Mouse (Mus musculus): ENCODE results near the gene Atraid.

Gene Atraid

DNA sequence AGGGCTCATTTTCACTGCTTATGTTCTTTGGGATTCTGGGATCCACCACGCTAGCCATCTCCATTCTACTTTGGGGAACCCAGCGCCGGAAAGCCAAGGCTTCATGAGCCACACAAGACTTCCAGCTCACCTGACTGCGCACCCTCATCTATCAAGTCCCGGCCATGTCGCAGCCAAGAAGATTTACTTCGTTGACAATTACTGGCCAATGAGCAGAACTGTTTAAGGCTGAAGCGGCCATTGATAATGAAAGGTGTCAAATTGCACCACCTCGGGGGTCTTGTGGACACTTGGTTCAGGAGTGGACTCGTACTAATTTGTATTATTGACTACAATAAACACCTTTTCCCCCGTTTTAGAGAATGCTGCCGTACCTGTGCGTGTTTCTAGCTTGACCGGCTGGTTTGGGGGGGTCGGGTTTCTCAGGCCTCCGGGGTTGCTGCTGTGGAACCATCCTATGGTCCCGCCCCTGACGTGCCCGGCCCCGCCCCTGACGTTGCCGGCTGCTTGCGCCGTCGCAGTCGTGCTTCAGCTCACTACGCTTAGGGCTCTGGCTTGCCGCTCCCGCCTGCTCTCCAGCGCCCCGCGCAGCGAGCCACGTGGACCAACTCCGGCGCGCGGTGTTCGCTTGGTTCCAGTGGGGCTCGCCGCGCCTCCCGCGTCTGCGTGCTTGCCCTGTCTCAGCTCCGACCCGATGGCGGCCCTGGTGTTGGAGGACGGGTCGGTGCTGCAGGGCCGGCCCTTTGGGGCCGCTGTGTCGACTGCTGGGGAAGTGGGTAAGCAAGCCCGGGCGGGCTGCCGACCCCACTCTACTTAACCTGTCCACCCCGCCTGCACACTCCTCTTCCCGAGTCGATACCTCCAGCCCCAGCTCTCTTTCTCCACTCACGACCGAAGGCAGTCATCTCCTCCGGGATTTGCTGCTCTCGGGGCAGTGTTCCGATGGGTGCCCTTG, 6.4 kb downstream of the Atraid start, which contains the start of gene Cad:
Cad (plus strand) TSS at position 520 of the 955 bp plus-strand sequence.
- DNase-seq (ENCODE audit: low read depth, low spot score) = peak; percentile 91

DNA sequence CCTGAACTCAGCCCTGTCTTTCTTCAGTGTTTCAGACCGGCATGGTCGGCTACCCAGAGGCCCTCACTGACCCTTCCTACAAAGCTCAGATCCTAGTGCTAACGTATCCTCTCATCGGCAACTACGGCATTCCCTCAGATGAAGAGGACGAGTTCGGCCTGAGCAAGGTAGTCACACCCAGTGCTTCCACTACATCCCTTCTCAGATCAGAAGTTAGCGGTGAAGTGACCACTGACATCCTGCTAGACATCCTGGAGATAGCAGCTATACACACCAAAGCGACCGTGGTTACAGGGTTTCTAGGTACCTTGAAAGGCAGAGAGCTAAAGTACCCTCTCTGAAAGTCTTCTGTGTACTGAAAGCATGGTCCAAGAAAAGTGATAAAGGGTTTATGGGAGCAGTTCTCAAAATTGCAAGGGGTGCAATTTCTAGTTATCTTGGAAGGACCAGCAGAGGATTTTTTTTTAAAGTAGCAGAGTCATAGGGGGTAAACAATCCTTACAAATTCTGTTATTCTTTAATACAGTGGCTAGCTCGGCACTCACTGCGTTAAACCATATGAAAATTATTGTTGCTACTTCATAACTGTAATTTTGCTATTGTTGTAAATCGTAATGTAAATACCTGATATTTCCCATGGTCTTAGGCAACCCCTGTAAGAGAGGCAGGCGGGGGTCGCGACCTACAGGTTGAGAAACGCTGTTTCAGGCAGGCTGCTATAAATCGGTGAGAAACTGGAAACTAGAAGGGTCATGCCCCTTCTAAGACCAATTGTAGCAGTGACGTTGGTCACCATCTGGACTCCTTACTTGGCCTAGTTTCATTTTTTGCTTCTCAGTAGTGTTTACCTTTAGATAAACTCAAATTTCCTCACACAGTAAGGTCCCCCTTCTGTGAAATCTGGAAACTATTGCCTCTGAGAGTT, 7.4 kb downstream of the Atraid start:
- no peak for DNase-seq (ENCODE audit: low read depth, low spot score)

DNA sequence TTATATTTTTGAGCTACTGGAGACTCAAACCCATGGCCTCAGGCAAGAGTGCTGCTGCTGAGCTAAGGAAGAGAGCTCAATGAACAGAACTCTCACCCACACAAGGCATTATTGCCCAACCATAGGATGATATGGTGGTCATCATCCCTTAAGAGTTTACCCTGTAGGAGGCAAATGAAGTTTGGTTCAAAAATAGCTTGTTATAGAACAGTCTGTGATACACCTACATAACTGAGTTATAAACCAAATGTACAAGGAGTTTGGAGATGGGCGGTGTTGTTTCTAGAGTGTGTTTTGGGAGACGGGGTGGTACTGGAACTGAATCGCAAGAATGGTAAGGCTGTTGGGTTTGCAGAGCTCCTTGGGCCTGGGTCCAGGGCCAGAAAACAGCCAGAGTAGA, 21.7 kb downstream of the Atraid start:
- no peak for DNase-seq (ENCODE audit: low read depth, low spot score)

DNA sequence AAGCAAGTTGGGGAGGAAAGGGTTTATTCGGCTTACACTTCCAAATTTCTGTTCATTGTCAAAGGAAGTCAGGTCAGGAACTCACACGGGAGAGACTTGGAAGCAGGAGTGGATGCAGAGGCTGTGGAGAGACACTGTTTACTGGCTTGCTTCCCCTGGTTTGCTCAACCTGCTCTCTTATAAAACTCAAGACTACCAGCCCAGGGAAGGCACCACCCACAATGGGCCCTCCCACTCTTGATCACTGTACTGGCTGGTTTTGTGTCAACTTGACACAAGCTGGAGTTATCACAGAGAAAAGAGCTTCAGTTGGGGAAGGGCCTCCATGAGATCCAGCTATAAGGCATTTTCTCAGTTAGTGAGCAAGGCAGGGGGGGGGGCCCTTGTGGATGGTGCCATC, 22.9 kb downstream of the Atraid start:
- no peak for DNase-seq (ENCODE audit: low read depth, low spot score)

DNA sequence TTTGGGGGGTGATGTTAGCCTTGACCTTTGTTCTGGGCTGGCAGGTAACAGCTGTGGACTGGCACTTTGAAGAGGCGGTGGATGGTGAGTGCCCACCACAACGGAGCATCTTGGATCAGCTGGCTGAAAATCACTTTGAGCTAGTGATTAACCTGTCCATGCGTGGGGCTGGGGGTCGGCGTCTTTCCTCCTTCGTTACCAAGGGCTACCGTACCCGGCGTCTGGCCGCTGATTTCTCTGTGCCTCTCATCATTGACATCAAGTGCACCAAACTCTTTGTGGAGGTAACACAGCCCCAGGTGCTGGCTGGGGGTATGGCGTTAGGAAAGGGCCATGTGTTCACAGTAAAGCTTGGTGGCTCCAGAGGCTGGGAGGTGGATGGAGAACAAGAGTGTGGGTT, 23.7 kb downstream of the Atraid start:
- no peak for DNase-seq (ENCODE audit: low read depth, low spot score)

DNA sequence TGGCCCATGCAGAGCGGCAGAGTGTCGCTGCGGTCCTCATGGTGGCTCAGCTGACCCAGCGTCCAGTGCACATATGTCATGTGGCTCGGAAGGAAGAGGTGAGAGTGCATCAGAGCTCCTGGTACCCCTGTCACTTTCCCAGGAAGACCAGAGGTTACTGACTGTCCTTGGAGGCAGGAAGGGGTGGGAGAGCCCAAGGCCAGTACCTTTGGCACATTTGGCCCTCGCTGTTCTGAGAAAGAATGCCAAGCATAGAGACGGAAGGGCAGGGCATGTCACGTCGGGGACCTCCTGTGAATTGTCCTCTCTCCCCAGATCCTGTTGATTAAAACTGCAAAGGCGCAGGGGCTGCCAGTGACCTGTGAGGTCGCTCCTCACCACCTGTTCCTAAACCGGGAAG, 25.1 kb downstream of the Atraid start:
- no peak for DNase-seq (ENCODE audit: low read depth, low spot score)

DNA sequence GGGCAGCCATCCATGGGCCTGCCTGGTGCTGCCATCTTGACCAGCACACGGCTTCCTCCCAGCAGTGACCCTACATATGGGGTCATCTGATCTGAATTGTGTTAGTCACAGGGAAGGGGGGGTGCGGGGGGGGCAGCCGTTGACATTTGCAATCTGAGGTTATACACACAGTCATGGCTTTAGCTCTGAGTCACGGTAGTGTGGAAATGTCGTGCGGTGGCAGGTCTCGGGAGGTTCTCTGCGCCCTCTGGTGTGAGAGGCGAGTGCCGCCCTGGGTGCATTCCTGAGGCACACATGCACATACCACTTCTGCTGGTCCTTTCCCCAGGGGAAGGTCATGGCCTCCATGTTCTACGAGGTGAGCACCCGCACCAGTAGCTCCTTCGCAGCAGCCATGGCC, 28.2 kb downstream of the Atraid start:
- no peak for DNase-seq (ENCODE audit: low read depth, low spot score)

DNA sequence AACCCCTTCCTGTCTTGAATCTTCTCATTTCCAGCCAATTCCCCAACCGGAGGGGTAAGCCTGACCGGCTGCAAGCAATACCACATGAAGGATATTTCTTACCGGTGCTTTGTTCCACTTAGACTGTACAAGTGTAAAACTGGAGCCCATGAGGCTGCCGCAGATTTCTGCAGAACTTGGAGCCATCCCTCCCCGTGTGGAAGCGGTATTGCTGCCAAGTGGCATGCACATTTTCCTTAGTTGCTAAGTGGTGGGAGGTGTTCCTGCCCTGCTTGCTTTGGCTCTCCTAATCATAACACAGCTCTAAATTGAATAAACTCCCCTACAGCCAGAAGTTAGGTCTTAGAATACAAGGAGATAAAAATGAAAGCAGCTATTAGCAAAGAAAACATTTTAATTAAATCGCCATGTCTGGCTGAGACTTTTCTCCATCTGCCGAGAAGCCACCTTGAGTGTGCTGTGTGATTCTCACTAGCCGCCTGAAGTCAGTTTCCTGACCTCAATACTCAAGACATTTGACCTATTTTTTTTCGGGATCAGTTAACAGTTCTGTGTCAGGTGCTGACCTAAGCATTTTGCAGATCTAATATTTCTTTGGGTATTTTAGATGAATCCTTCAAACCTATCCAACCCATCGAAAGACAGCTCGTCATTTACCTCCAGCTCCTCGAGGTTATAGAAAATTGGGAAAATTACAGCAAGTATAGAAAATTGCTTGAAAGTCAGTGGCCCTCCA, 32.1 kb downstream of the Atraid start:
- DNase-seq (ENCODE audit: low read depth, low spot score) = no peak

DNA sequence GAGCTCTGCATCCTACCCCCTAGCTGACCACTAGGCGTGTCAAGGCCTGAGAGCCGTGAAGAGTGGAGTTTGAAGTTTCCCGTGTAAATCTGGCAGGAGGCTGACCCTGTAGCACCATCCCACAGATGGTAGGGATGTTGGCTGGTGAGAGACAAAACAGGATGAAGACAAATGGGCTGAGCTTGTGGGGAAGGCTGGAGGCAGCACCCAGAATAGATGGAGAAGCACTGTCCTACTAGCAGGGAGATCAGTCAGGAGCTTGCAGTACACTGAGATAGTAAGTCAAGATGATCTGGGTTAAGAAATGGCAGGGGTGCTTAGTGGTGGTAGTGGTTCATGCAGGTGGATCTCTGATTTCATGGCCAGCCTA, 32.7 kb downstream of the Atraid start:
- no peak for DNase-seq (ENCODE audit: low read depth, low spot score)

DNA sequence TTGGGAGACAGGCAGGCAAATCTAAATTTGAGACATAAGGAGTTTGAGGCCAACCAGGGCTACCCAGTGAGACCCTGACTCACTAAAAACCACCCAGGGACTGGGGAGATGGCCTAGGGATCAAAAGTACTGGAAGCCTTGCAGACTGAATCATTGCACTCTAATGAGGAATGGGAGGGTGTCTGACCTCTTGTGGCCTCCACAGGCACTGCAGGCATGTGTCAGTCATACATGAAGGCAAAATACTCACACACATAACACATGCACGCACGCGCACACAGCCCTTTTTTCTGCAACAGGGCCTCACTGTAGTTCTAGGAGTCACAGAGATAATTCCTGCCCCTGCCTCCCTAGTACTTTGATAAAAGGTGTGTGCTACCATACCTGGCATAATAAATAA, 33.3 kb downstream of the Atraid start:
- DNase-seq (ENCODE audit: low read depth, low spot score) = peak; percentile 51

DNA sequence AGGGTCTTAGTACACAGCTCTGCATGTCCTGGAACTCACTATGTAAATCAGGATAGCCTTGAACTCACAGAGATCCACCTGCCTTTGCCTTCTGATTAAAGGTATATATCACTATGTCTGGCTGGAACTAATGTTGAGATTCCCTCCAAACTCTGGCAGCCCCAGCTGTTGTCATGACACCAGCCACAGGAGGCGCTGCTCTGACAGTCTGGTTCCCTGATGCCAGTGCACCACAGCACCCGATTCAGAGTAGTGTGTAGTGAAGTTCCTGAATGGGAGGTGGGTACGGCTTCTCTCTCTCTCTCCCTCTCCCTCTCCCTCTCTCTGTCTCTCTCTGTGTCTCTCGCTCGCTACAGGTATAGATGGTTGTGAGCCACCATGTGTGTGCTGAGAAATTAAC, 34.2 kb downstream of the Atraid start:
- DNase-seq (ENCODE audit: low read depth, low spot score) = no peak

DNA sequence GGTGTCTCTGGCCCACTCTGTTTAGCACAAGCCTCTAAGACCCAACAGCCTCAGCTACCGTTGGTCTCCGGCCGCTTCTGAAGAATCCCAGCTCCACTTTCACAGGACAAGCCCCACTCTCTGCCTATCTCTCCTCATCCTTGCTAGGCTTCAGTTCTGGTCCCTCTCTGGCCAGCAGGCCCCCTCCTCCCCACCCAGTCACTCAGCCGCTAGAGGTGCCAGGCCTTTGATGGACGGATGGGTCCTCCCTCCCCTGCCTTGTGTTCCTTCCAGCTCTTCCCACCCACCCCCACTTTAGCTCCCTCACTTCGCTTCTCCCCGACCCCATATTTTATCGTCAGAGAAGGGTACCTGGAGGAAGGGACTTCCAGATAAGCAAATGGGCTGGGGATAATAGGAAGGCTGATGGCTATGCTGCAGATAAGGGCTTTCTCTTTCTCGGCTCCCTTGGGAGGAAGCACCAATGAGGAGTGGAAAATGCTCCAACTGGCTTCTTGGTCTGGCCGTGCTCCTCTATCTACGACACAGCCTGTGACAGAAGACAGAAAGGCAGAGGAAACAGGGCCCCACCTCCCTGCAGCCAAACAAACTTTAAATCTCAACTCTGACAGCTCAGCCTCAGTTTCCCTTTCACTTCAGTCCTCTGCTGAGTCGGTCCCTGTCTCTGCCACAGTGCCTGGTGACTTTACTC, 35.0 kb downstream of the Atraid start:
- DNase-seq (ENCODE audit: low read depth, low spot score) = no peak

DNA sequence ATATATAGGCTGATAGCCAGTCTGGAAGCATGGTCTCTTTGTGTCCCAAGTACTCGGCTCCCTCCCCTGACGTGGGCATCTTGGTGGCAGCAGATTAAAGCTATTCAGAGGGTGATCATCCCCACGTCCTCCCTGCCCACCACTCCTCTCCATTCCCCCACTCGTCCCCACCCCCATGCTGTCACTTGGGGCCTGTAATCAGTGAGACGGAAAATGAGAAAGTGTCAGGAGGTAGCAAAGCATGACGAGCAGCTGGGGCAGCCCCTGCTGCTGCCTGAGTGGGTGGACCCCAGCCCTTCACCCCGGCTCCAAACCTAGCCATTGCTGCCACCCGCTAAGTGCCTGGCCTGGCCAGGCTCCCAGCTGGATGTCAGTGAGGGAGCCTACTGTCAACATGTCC, 35.8 kb downstream of the Atraid start:
- DNase-seq (ENCODE audit: low read depth, low spot score) = no peak

DNA sequence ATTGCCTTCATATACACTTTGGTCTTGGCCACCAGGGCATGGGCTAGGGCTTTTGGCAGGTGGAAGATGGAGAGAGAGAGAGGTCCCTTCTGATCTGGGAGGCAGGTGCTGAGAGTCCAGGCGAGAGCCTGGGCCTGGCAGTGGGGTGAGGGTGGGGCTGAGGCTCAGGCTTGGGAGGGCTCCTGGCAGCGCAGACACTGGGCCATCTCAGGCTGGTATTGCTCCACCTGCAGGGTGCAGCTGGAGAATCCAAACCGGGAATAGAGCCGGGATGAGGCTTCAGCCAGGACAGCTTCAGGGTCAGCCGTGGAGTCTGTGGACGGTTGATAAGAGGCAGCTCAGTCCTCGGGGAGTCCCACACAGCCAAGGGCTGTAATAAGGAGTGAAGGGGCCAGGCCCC, 38.5 kb downstream of the Atraid start:
- no peak for DNase-seq (ENCODE audit: low read depth, low spot score)

DNA sequence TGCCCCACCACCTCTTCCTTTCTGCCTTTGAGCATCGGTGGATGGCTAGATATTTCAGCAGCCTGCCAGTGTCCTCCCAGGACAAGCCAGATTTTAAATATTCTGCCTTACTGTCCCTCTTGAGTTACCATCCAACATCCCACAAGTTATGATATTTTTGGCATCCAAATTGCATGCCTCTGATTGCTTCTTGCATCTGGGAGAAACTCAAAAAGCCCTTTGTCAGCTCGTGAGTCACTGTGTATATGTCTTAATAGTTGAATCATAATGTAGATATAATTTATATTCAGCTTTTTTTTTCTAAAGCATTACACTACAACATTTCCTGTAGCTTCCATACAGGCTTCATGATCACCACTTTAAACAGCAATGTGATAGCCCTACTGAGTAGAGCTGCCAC, 39.0 kb downstream of the Atraid start:
- DNase-seq (ENCODE audit: low read depth, low spot score) = no peak

DNA sequence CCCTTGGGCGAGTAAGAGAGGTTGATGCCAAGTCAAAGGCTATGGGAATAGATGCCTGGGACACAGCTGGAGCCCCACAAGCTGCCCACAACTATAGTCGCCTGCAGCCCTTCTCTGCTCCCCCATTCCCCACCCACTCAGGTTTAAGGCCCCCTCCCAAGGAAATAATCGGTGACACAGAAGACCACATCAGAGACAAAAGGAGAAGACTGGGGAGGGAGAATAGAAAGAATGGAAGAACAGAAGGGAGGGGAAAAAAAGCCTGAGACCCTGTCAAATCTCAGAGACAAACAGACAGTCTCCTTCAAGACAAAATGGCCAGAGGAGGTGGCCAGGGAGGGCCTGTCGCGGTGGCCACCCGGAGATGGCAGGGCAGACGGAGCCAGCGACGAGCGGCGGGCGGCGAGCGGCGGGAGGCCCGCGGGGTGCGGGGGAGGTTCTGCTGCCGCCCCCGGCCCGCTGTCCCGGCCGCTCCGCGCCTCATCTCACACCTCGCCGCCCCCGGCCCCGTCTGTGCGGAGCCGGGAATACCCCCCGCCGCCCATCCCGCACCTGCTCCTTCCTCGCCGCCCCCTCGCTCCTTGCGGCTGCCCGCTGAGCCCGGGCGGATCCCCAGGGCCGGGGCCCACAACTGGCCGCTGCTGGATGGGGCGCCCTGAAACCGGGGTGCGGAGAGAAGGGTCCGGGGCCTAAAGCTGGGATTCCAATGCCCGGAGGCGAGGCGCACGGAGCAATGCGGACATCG, 44.3 kb downstream of the Atraid start:
- no peak for DNase-seq (ENCODE audit: low read depth, low spot score)

DNA sequence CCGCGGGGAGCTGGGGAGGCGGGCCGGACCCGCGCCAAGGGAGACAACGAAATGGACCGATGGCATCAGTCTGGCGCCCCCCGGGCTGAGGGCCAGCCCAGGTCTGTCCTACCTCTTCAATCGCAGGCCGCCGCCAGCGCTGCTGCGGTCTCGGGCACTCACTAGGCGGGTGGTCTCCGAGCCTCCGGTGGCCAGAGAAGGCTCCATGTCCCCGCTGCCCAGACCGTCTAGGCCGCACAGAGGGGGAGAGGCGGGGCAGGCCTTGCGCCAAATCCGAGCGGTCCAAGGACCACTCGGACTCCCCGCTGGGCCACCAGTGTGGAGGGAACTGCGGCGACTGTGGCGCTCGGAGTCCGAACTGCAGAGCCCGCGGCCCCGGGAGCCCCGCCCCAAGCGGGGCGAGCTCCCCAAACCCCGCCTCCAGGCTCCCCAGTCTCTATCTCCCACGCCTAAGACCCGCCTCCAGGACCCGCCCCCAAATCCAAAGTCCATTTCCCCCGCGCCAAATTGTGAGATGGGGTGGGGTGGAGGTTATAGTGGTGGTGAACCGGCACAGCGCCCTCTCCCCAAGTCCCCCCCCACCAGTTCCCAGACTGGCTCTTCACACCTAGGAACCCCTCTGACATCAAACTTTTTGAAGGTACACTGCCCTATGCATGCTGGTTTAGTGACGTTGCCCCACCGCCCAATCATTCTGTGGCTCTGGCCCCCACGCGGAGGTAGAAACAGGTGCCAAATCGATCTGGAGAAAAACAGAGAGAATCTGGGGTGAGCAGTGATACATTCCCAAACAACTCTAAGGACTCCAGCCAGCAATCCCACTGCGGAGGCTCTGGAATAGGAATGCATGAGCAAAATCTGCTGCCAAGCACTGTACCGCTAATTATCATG, 45.3 kb downstream of the Atraid start:
- DNase-seq (ENCODE audit: low read depth, low spot score) = no peak

DNA sequence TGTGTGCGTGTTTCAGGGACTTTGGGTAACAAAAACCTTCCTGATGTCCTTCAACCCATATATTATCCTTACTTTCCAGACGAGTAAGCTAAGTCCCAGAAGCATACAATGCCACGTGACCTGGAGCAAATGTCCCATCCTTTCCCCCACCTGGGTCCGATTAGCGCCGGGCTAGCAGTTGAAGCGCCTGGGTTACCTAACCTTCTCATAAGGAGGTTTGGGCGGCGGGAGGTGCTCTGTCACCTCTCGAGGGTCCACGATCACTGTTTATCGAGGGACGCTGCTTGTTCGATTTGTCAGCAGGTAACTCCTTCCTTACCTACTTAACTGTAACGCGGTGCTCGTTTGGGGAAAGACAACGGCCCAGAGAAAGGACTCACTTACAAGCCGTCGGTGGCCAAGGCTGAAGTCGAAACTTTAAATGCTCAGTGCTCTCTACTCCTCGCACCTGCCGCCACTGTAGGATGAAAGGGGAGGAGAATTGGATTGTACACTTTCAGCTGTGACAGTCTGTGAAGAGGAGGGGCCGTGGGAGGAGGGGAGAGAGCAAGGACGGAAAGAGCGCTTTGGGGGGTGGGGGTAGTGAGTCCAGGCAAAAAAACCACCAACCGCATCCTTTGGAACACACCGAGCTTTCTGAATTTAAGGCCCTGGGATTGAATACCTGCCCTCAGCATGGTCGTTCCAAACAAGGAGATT, 46.1 kb downstream of the Atraid start:
- no peak for DNase-seq (ENCODE audit: low read depth, low spot score)
